Comparison of ENCODE assay signal across 8 mouse cellular contexts in the genomic region with DNA sequence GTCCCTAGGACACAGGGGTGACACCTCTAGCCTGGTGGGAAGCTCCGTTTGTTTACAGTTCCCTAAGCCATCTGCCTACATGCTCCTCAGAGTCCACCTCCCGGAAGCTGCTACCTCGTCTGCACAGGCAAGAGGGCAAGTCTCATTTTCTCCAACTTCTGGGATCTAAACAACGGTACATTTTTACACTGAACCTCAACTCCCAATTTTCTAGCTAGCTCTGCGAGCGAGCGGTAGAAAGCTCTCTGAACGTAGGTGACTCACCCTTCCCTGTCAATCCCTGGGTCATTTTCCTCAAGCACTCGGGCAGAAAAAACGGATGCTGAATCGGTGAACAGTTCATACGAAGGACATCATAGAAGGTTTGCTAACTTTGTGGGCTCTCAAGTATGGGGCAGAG.
DNase-seq lines count a peak whose midpoint lies in the region; ATAC-seq and TF ChIP-seq lines count a peak whose summit lies in the region.

No protein-coding gene starts in this region.

- H3K36me3 ChIP-seq in kidney, embryonic 15.5 days: no peaks in the 10 kb centered on the region
- no peaks in the 10 kb centered on the region for H3K36me3 ChIP-seq in liver, embryonic 11.5 days (ENCODE audit: control insufficient read depth, insufficient read depth, low read length)

- no peak for TF ChIP-seq CTCF in brain, embryonic 14.5 days (IDR thresholded peaks at IDR 0.05; ENCODE audit: borderline replicate concordance, extremely low read depth, insufficient read depth, insufficient read length)
- TF ChIP-seq CTCF in embryonic fibroblast, embryonic 13.5 days (IDR thresholded peaks at IDR 0.05; ENCODE audit: borderline replicate concordance, insufficient read depth, low read length): no peak

- peak overlapping the region; percentile 47 for H3K4me2 ChIP-seq in kidney, embryonic 15.5 days
- 0 out of 2 replicates have a peak overlapping the region, but pooled peaks have one; percentile 29 for H3K4me2 ChIP-seq in liver, embryonic 11.5 days

- WGBS in kidney, embryonic 15.5 days: 28% methylated on average over 12 of the region's 12 CpGs
- WGBS in liver, embryonic 11.5 days: 62% methylated on average over 12 of the region's 12 CpGs

- H3K27ac ChIP-seq in kidney, embryonic 15.5 days: peak overlapping the region; percentile 84
- peak overlapping the region; percentile 97 for H3K27ac ChIP-seq in embryonic fibroblast, embryonic 13.5 days (ENCODE audit: insufficient read depth, low read length)
- H3K27ac ChIP-seq in liver, embryonic 11.5 days (ENCODE audit: low read depth, low read length): no peak overlapping the region

- H3K9ac ChIP-seq in kidney, embryonic 15.5 days: no peak overlapping the region
- H3K9ac ChIP-seq in liver, embryonic 11.5 days (ENCODE audit: low read depth, low read length): no peak overlapping the region

- no peaks in the 10 kb centered on the region for H3K27me3 ChIP-seq in kidney, embryonic 15.5 days
- no peaks in the 10 kb centered on the region for H3K27me3 ChIP-seq in liver, embryonic 11.5 days (replicated peaks; ENCODE audit: control insufficient read depth, insufficient read depth, low read length)

- H3K9me3 ChIP-seq in kidney, embryonic 15.5 days (replicated peaks): no peaks in the 10 kb centered on the region
- H3K9me3 ChIP-seq in liver, embryonic 11.5 days (ENCODE audit: control insufficient read depth, low read length): no peaks in the 10 kb centered on the region

- peak; percentile 64 for ATAC-seq in kidney, embryonic 15.5 days (replicated peaks; ENCODE audit: low FRiP score)
- no peak for ATAC-seq in liver, embryonic 11.5 days (replicated peaks; ENCODE audit: low FRiP score)
- no peak for ATAC-seq in CD4-positive, CD25-positive, alpha-beta regulatory T cell, adult 4 months

- peak overlapping the region; percentile 8; the same call in 1 of the 2 replicates for H3K4me3 ChIP-seq in kidney, embryonic 15.5 days (replicated peaks)
- H3K4me3 ChIP-seq in embryonic fibroblast, embryonic 13.5 days (ENCODE audit: insufficient read depth, low read length): peak overlapping the region; percentile 18; the same call in 1 of the 2 replicates
- H3K4me3 ChIP-seq in liver, embryonic 11.5 days (ENCODE audit: low read depth, low read length): no peak overlapping the region

- DNase-seq in kidney, postnatal 10 days: no peak
- DNase-seq in brain, embryonic 14.5 days (ENCODE audit: low read depth): peak; percentile 47
- DNase-seq in liver, embryonic 11.5 days (ENCODE audit: low spot score): no peak
- DNase-seq in embryo, embryonic 11 days: no peak
- no peak for DNase-seq in embryo, embryonic 10 days (ENCODE audit: low spot score)

- peaks cover 36% of the 10 kb centered on the region for H3K4me1 ChIP-seq in kidney, embryonic 15.5 days
- H3K4me1 ChIP-seq in embryonic fibroblast, embryonic 13.5 days (ENCODE audit: control insufficient read depth, insufficient read depth, low read length): peaks cover 15% of the 10 kb centered on the region
- peaks cover 27% of the 10 kb centered on the region for H3K4me1 ChIP-seq in liver, embryonic 11.5 days (replicated peaks; ENCODE audit: control insufficient read depth, insufficient read depth, low read length)

- no peak for TF ChIP-seq POLR2A in brain, embryonic 14.5 days (IDR thresholded peaks at IDR 0.05; ENCODE audit: borderline replicate concordance, extremely low read depth, insufficient read depth, insufficient read length, poor library complexity, severe bottlenecking)
- no peak for TF ChIP-seq POLR2A in embryonic fibroblast, embryonic 13.5 days (IDR thresholded peaks at IDR 0.05; ENCODE audit: low read depth, low read length)
